ENCODE assay signal across 10 mouse cellular contexts in the genomic region with DNA sequence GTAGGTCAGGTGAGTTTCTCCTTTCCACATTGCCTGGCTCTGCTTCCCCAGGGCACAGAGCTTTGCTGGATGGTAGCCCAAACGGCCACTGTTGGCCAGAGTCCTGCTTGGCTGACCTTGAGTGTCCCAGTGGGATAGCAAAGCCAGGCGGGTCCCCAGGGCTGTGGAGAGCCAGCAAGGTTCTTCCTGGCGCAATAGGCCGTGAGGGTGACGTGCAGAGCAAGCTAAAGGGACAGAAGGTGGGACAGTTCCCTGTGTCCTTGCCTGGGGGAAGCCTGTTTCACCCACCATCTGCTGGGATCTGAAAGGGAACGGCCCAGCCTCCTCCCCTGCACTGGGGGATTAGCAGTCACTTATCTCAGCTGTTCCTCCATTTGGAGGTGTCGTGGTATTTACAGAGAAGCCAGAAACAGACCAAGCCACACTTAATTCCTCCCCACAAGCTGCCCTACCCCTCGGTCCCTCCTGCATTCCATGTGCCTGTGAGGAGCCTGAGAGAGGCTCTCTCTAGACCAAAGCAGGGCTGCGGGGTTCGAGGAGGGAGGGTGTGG. TPM values are rescaled to one million over a fixed set of nuclear protein-coding genes. Genes with fewer than 3 reads are reported as not detected.
DNase-seq lines count a peak whose midpoint lies in the region; ATAC-seq lines count a peak whose summit lies in the region.
"Had no signal": no experiment of that assay in that cellular context is flagged by ENCODE, and none has a peak within 500 bp of the region (broad histone marks: within the 10 kb centered on the region; RNA-seq: fewer than 3 reads in every experiment).

No protein-coding gene starts in this region.

- H3K9me3 ChIP-seq in liver, embryonic 11.5 days (ENCODE audit: control insufficient read depth, low read length): no peaks in the 10 kb centered on the region
- H3K9me3 ChIP-seq in limb, embryonic 12.5 days: no peaks in the 10 kb centered on the region
- H3K9me3 ChIP-seq in stomach, embryonic 16.5 days (replicated peaks; ENCODE audit: control insufficient read depth, low read length): no peaks in the 10 kb centered on the region

- ATAC-seq in liver, embryonic 11.5 days (replicated peaks; ENCODE audit: low FRiP score): no peak
- peak; percentile 53; the same call in 1 of the 2 replicates for ATAC-seq in limb, embryonic 12.5 days (ENCODE audit: insufficient number of reproducible peaks, insufficient read depth, low FRiP score, low TSS enrichment, low read depth)
- peak; percentile 53 for ATAC-seq in stomach, embryonic 16.5 days (ENCODE audit: insufficient read depth, low FRiP score)
- no peak for ATAC-seq in granulocyte monocyte progenitor cell, adult 5-6 weeks (replicated peaks; ENCODE audit: poor library complexity, severe bottlenecking)
- no peak for ATAC-seq in megakaryocyte, adult 5-6 weeks (ENCODE audit: poor library complexity, severe bottlenecking)

- no peaks in the 10 kb centered on the region for H3K4me1 ChIP-seq in liver, embryonic 11.5 days (replicated peaks; ENCODE audit: control insufficient read depth, insufficient read depth, low read length)
- peaks cover 10% of the 10 kb centered on the region; the same call in 1 of the 2 replicates for H3K4me1 ChIP-seq in limb, embryonic 12.5 days (replicated peaks)
- no peaks in the 10 kb centered on the region for H3K4me1 ChIP-seq in stomach, embryonic 16.5 days (ENCODE audit: control insufficient read depth, insufficient read depth, low read length)

- no peak overlapping the region for H3K9ac ChIP-seq in liver, embryonic 11.5 days (ENCODE audit: low read depth, low read length)
- no peak overlapping the region for H3K9ac ChIP-seq in limb, embryonic 12.5 days (replicated peaks)
- no peak overlapping the region; the same call in 1 of the 2 replicates for H3K9ac ChIP-seq in stomach, embryonic 16.5 days (ENCODE audit: low read length)

- no peaks in the 10 kb centered on the region for H3K27me3 ChIP-seq in liver, embryonic 11.5 days (replicated peaks; ENCODE audit: control insufficient read depth, insufficient read depth, low read length)
- H3K27me3 ChIP-seq in limb, embryonic 12.5 days: peaks cover 4% of the 10 kb centered on the region; the same call in 1 of the 2 replicates
- H3K27me3 ChIP-seq in stomach, embryonic 16.5 days (ENCODE audit: control insufficient read depth, insufficient read depth, low read length): no peaks in the 10 kb centered on the region

- 16% methylated on average over 10 of the region's 10 CpGs for WGBS in liver, embryonic 11.5 days
- WGBS in limb, embryonic 12.5 days: 10% methylated on average over 10 of the region's 10 CpGs
- WGBS in stomach, embryonic 16.5 days: 12% methylated on average over 10 of the region's 10 CpGs

- peak; percentile 5 for DNase-seq in liver
- DNase-seq in liver, embryonic 11.5 days (ENCODE audit: low spot score): no peak
- peak; percentile 58 to 65 for DNase-seq in cerebellum, adult 18-20 months
- peak; percentile 85 for DNase-seq in heart, adult 8-10 months (ENCODE audit: low spot score)

- H3K36me3 ChIP-seq in liver, embryonic 11.5 days (ENCODE audit: control insufficient read depth, insufficient read depth, low read length): no peaks in the 10 kb centered on the region
- no peaks in the 10 kb centered on the region for H3K36me3 ChIP-seq in limb, embryonic 12.5 days
- no peaks in the 10 kb centered on the region for H3K36me3 ChIP-seq in stomach, embryonic 16.5 days (ENCODE audit: control insufficient read depth, insufficient read depth, low read length)

- no peak overlapping the region for H3K4me2 ChIP-seq in liver, embryonic 11.5 days
- H3K4me2 ChIP-seq in limb, embryonic 12.5 days: 0 out of 2 replicates have a peak overlapping the region, but pooled peaks have one; percentile 17
- H3K4me2 ChIP-seq in stomach, embryonic 16.5 days (ENCODE audit: low read depth, low read length): no peak overlapping the region

- H3K4me3 ChIP-seq in liver, embryonic 11.5 days (ENCODE audit: low read depth, low read length): no peak overlapping the region
- no peak overlapping the region for H3K4me3 ChIP-seq in limb, embryonic 12.5 days (replicated peaks)
- no peak overlapping the region for H3K4me3 ChIP-seq in stomach, embryonic 16.5 days (replicated peaks; ENCODE audit: low read length)

- no peak overlapping the region for H3K27ac ChIP-seq in liver, embryonic 11.5 days (ENCODE audit: low read depth, low read length)
- no peak overlapping the region for H3K27ac ChIP-seq in limb, embryonic 12.5 days
- H3K27ac ChIP-seq in stomach, embryonic 16.5 days (ENCODE audit: low read length): no peak overlapping the region

RNA-seq across cellular contexts. Expression of gene Actc1, which starts 4.0 kb away (rescaled TPM):
- 40.9 and 96.3 TPM in 2 replicates for polyA plus RNA-seq in liver, embryonic 11.5 days (2014; fragmentation: Nextera tagmentation; extraction: Ambion mirVana)
- total RNA-seq in heart, adult 8-10 months (2022): over 10,000 TPM in 3 of 4 experiments, 1,000 to 10,000 TPM in 1; 8,568 to 14,785 (median 13,606) TPM
- 400 and 426 TPM in 2 replicates for polyA plus RNA-seq in limb, embryonic 12.5 days (2016; fragmentation: Nextera tagmentation; extraction: Ambion mirVana)
- polyA plus RNA-seq in stomach, embryonic 16.5 days (2015; fragmentation: Nextera tagmentation; extraction: Ambion mirVana): 71.6 and 489 TPM in 2 replicates
- total RNA-seq in granulocyte monocyte progenitor cell, adult 5-6 weeks (2014; fragmentation: Nextera tagmentation): not detected in 2 replicates
- not detected in 2 replicates for total RNA-seq in granulocyte monocyte progenitor cell, adult 5-6 weeks (2017)
- total RNA-seq in megakaryocyte, adult 5-6 weeks (2015): not detected in 2 replicates
- total RNA-seq in megakaryocyte, adult 5-6 weeks (2017): not detected in 2 replicates
- total RNA-seq: MEL had no signal

RNA-seq across cellular contexts. Expression of gene Gjd2, which starts 44.0 kb away (rescaled TPM):
- not detected in 2 replicates for polyA plus RNA-seq in liver, embryonic 11.5 days (2014; fragmentation: Nextera tagmentation; extraction: Ambion mirVana)
- total RNA-seq in heart, adult 8-10 months (2022): not detected
- not detected in 2 replicates for polyA plus RNA-seq in limb, embryonic 12.5 days (2016; fragmentation: Nextera tagmentation; extraction: Ambion mirVana)
- 0.65 and 0.80 TPM in 2 replicates for polyA plus RNA-seq in stomach, embryonic 16.5 days (2015; fragmentation: Nextera tagmentation; extraction: Ambion mirVana)
- not detected in 2 replicates for total RNA-seq in granulocyte monocyte progenitor cell, adult 5-6 weeks (2014; fragmentation: Nextera tagmentation)
- total RNA-seq in granulocyte monocyte progenitor cell, adult 5-6 weeks (2017): not detected in 2 replicates
- total RNA-seq in megakaryocyte, adult 5-6 weeks (2015): not detected in 2 replicates
- total RNA-seq in megakaryocyte, adult 5-6 weeks (2017): not detected in 2 replicates
- total RNA-seq: MEL had no signal
- polyA plus RNA-seq: small intestine, adult 2 months had no signal

Comparison
In these comparisons a context has a peak if more than half of its experiments do, and no peak if none do; other contexts are left out.
1. ATAC-seq: peak in limb, embryonic 12.5 days (single experiment) and stomach, embryonic 16.5 days (single experiment); none in liver, embryonic 11.5 days (single experiment), granulocyte monocyte progenitor cell, adult 5-6 weeks (single experiment) and megakaryocyte, adult 5-6 weeks (single experiment).
2. RNA of gene Actc1, which starts 4.0 kb away (total RNA-seq): 8,568 to 14,785 TPM in heart, adult 8-10 months; not detected in granulocyte monocyte progenitor cell, adult 5-6 weeks and not detected in megakaryocyte, adult 5-6 weeks; every median in the first group is over 1,000 times any median in the second.